Mouse (Mus musculus) spleen, adult 2 months (tissue): ENCODE data around the gene Ubxn7.

Experiments
- CTCF ChIP-seq: fragments of 200-500 bp; IDR thresholded peaks from 2 replicates; pipeline ENCODE4 v1.5.1; 2011; ENCODE audit warnings: mild to moderate bottlenecking, inconsistent platforms; ENCODE audit not compliant: insufficient read depth, insufficient read length, insufficient replicate concordance; ENCODE audit errors: extremely low read depth
- POLR2A ChIP-seq: fragments of 200-500 bp; IDR thresholded peaks from 2 replicates; pipeline ENCODE4 v1.6.1; 2011; ENCODE audit warnings: low read depth, low read length, inconsistent platforms

DNA sequence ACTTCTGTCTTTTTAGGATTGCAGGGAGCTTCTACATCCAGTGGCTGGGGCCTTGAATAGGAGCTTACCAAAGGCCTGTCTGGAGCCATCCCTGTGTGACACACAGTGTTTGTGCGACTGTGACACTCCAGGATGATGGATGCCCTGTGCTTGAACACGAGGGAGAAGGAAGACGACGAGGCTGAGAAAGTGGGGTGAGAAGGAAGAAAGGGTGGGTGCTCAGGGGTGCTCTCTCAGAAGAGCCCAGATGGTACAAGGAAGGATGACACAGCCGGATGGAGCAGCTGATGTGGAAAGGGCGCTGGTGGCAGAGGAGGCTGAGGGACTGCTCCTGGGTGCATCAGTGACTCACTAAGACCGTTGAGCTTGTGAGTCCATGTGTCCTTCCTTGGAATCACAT, 68.2 kb downstream of the Ubxn7 start, which contains the start of gene Tm4sf19:
- TF ChIP-seq CTCF (no peak), POLR2A (no peak)
